Mouse (Mus musculus): Measurements from ENCODE around the gene Mtr. TPM values are rescaled to one million over a fixed set of nuclear protein-coding genes. Genes with fewer than 3 reads are reported as not detected.
A peak's percentile ranks its signal among the peaks of the same experiment; 100 is the strongest.

Mtr gene
- polyA plus RNA-seq, 1 experiment from 2014 or later, result 5.8 TPM

GRCm38 (mm10) chr13:12227606-12228005 lies 30.3 kb downstream of the Mtr start:
- H3K36me3 ChIP-seq (ENCODE audit: poor library complexity, severe bottlenecking), result peaks cover 76% of the 10 kb centered on the region
- no peak overlapping the region for H3K27ac ChIP-seq
- H3K27me3 ChIP-seq, result no peaks in the 10 kb centered on the region
- no peaks in the 10 kb centered on the region for H3K9me3 ChIP-seq (replicated peaks)
- H3K9ac ChIP-seq, result no peak overlapping the region
- no peaks in the 10 kb centered on the region for H3K4me1 ChIP-seq
- no peak for ATAC-seq
- H3K4me2 ChIP-seq, result no peak overlapping the region
- no peak overlapping the region for H3K4me3 ChIP-seq
- 86% methylated on average over 5 of the region's 5 CpGs for WGBS

DNA sequence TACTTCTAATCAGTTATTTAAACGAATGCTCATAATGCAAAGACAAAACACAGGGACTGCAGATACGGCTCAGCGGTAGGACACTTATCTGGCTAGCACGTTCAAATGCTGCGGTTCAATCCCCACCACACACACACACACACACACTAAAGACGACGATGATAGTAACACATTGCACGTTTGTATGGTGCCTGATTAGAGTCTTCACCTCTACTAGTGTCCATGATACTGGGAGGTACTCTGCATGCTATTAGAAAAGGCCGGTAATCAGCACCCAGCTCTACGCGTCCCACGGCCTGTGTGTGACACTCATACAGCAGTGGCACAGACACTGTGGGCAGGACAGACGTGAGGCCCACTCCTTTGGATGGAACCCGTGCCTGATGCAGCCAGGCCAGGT lies 39.3 kb downstream of the Mtr start:
- Histone ChIP-seq H3K27ac (no peak overlapping the region), H3K4me1 (no peaks in the 10 kb centered on the region), H3K27me3 (no peaks in the 10 kb centered on the region), H3K36me3 (ENCODE audit: poor library complexity, severe bottlenecking) (peaks cover 49% of the 10 kb centered on the region), H3K4me2 (no peak overlapping the region), H3K9ac (no peak overlapping the region), H3K4me3 (no peak overlapping the region), H3K9me3 (replicated peaks) (no peaks in the 10 kb centered on the region)
- 94% methylated on average over 14 of the region's 14 CpGs for WGBS
- no peak for ATAC-seq

GRCm38 (mm10) chr13:12214922-12215321 lies 43.0 kb downstream of the Mtr start:
- H3K27me3 ChIP-seq, result no peaks in the 10 kb centered on the region
- H3K4me2 ChIP-seq, result no peak overlapping the region
- H3K9me3 ChIP-seq (replicated peaks), result no peaks in the 10 kb centered on the region
- ATAC-seq, result no peak
- H3K27ac ChIP-seq, result no peak overlapping the region
- no peak overlapping the region for H3K9ac ChIP-seq
- H3K4me3 ChIP-seq, result no peak overlapping the region
- peaks cover 48% of the 10 kb centered on the region for H3K36me3 ChIP-seq (ENCODE audit: poor library complexity, severe bottlenecking)
- WGBS, result 80% methylated on average over 5 of the region's 5 CpGs
- no peaks in the 10 kb centered on the region for H3K4me1 ChIP-seq

DNA sequence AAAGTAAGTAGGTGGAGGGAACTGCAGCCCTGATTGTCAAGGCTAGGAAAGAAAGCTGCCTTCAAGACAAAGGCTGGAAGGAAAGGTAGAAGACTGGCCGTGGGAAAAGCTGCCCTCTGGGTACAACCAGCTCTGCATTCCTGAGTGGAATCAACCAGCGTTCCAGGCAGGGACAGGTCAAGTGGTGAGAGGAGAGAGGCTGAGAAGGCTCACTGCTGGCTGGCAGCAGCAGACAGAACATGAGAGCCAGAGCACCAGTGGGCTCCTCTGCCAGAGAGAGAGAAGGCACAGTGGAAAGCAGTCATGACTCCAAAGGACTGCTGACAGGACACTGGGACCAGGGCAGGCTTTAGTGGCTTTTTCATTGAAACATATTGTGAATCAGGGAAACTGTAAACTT lies 46.9 kb downstream of the Mtr start:
- no peak overlapping the region for H3K27ac ChIP-seq
- H3K27me3 ChIP-seq, result no peaks in the 10 kb centered on the region
- H3K4me1 ChIP-seq, result no peaks in the 10 kb centered on the region
- H3K4me3 ChIP-seq, result no peak overlapping the region
- no peaks in the 10 kb centered on the region for H3K9me3 ChIP-seq (replicated peaks)
- 66% methylated on average over 2 of the region's 2 CpGs for WGBS
- no peak for ATAC-seq
- no peak overlapping the region for H3K4me2 ChIP-seq
- H3K36me3 ChIP-seq (ENCODE audit: poor library complexity, severe bottlenecking), result peaks cover 35% of the 10 kb centered on the region
- H3K9ac ChIP-seq, result no peak overlapping the region

DNA sequence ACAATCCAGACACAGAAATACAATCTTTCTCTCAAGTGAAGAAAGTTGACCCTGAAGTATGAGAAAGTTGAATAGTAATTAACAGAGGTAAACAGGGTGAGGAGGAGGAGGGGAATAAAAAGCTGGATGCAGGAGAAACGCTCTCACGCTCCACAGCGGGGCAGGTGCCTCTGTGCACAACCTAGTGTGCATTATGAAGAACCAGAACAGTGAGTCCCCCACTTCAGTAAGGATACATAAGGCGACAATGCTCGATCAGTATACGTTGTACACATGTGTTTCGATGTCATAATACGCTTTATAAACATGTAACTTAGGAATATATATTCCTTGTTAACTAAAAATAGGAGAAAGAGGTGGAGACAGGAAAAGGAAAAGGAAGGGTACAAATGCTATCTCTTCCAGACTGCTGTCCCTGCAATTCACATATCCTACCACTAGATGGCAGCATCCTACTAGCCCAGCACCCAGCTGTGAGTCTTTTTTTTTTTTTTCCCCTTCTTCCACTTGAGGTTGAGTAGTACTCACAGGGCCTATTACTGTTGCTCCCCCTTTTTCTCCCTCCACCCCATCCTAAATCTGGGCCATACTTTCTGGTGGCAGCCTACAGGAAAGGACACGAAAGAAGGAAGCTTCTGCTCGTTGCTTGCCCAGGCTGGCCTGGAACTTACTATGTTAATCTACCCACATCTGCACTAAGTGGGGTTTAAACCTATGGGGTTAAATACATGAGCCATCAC lies 47.7 kb downstream of the Mtr start:
- H3K27me3 ChIP-seq, result no peaks in the 10 kb centered on the region
- no peak overlapping the region for H3K9ac ChIP-seq

GRCm38 (mm10) chr13:12200372-12200771 lies 57.5 kb downstream of the Mtr start:
- no peaks in the 10 kb centered on the region for H3K27me3 ChIP-seq
- H3K9me3 ChIP-seq (replicated peaks), result no peaks in the 10 kb centered on the region
- H3K4me2 ChIP-seq, result no peak overlapping the region
- H3K27ac ChIP-seq, result no peak overlapping the region
- peaks cover 57% of the 10 kb centered on the region for H3K36me3 ChIP-seq (ENCODE audit: poor library complexity, severe bottlenecking)
- no peak overlapping the region for H3K9ac ChIP-seq
- H3K4me1 ChIP-seq, result no peaks in the 10 kb centered on the region
- no peak overlapping the region for H3K4me3 ChIP-seq
- ATAC-seq, result no peak
- 91% methylated on average over 5 of the region's 5 CpGs for WGBS

More for the DNA sequence above, 47.7 kb downstream of the Mtr start:
- peak; percentile 71 for ATAC-seq
- H3K4me3 ChIP-seq, result no peak overlapping the region
- H3K4me2 ChIP-seq, result no peak overlapping the region
- no peak overlapping the region for H3K27ac ChIP-seq
- peaks cover 41% of the 10 kb centered on the region for H3K36me3 ChIP-seq (ENCODE audit: poor library complexity, severe bottlenecking)
- no peaks in the 10 kb centered on the region for H3K4me1 ChIP-seq
- 80% methylated on average over 10 of the region's 10 CpGs for WGBS
- H3K9me3 ChIP-seq (replicated peaks), result no peaks in the 10 kb centered on the region

GRCm38 (mm10) chr13:12198486-12198885 lies 59.4 kb downstream of the Mtr start:
- H3K9me3 ChIP-seq (replicated peaks), result no peaks in the 10 kb centered on the region
- peaks cover 56% of the 10 kb centered on the region for H3K36me3 ChIP-seq (ENCODE audit: poor library complexity, severe bottlenecking)
- no peaks in the 10 kb centered on the region for H3K4me1 ChIP-seq
- WGBS, result 94% methylated on average over 2 of the region's 2 CpGs
- H3K27ac ChIP-seq, result no peak overlapping the region
- H3K27me3 ChIP-seq, result no peaks in the 10 kb centered on the region
- no peak for ATAC-seq
- H3K9ac ChIP-seq, result no peak overlapping the region
- H3K4me3 ChIP-seq, result no peak overlapping the region
- H3K4me2 ChIP-seq, result no peak overlapping the region

- no peak for ATAC-seq
- no peak overlapping the region for H3K4me3 ChIP-seq
- no peaks in the 10 kb centered on the region for H3K27me3 ChIP-seq
- 90% methylated on average over 4 of the region's 4 CpGs for WGBS
- H3K27ac ChIP-seq, result no peak overlapping the region
- H3K4me1 ChIP-seq, result no peaks in the 10 kb centered on the region
- peaks cover 59% of the 10 kb centered on the region for H3K36me3 ChIP-seq (ENCODE audit: poor library complexity, severe bottlenecking)
- no peak overlapping the region for H3K4me2 ChIP-seq
- H3K9ac ChIP-seq, result no peak overlapping the region
- no peaks in the 10 kb centered on the region for H3K9me3 ChIP-seq (replicated peaks)
These were observed 61.1 kb downstream of the Mtr start for GRCm38 (mm10) chr13:12196861-12197260.

- ATAC-seq, result no peak
- Histone ChIP-seq H3K4me1 (no peaks in the 10 kb centered on the region), H3K9me3 (replicated peaks) (no peaks in the 10 kb centered on the region), H3K9ac (no peak overlapping the region), H3K4me2 (no peak overlapping the region), H3K4me3 (no peak overlapping the region), H3K36me3 (ENCODE audit: poor library complexity, severe bottlenecking) (peaks cover 59% of the 10 kb centered on the region), H3K27me3 (no peaks in the 10 kb centered on the region), H3K27ac (no peak overlapping the region)
- WGBS, result 95% methylated on average over 3 of the region's 3 CpGs
These were observed 61.9 kb downstream of the Mtr start for GRCm38 (mm10) chr13:12196012-12196411.

- Histone ChIP-seq H3K4me2 (no peak overlapping the region), H3K36me3 (ENCODE audit: poor library complexity, severe bottlenecking) (peaks cover 56% of the 10 kb centered on the region)
- no peak for ATAC-seq
These were observed 62.8 kb downstream of the Mtr start for GRCm38 (mm10) chr13:12194942-12195662.

DNA sequence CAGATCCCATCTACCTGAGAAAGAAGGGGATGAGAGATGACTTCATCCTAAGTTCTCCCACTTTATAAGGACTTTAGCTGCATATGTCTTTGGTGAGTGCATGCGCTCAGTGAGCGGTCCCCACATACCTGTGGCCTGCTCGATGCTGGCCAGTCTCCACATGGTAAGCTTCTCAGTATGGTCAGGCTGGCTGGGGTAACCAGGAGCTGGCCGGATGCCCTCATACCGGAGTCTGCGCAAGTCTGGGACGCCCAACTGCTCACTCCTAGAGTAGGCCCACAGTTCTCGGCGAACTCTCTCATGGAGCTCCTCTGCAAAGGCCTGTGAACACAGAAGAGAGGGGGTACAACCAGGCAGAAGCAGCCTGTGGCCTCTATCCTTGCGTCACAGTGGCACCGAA lies 68.7 kb downstream of the Mtr start:
- H3K9me3 ChIP-seq (replicated peaks), result no peaks in the 10 kb centered on the region
- no peak overlapping the region for H3K9ac ChIP-seq
- H3K4me1 ChIP-seq, result no peaks in the 10 kb centered on the region
- peaks cover 34% of the 10 kb centered on the region for H3K36me3 ChIP-seq (ENCODE audit: poor library complexity, severe bottlenecking)
- no peak overlapping the region for H3K4me2 ChIP-seq
- no peaks in the 10 kb centered on the region for H3K27me3 ChIP-seq
- H3K27ac ChIP-seq, result no peak overlapping the region
- H3K4me3 ChIP-seq, result no peak overlapping the region
- 96% methylated on average over 11 of the region's 11 CpGs for WGBS
- no peak for ATAC-seq

More at GRCm38 (mm10) chr13:12194942-12195662, 62.8 kb downstream of the Mtr start:
- no peak overlapping the region for H3K27ac ChIP-seq
- no peaks in the 10 kb centered on the region for H3K4me1 ChIP-seq
- H3K9ac ChIP-seq, result no peak overlapping the region
- 90% methylated on average over 12 of the region's 12 CpGs for WGBS
- H3K27me3 ChIP-seq, result no peaks in the 10 kb centered on the region
- H3K9me3 ChIP-seq (replicated peaks), result no peaks in the 10 kb centered on the region
- no peak overlapping the region for H3K4me3 ChIP-seq

DNA sequence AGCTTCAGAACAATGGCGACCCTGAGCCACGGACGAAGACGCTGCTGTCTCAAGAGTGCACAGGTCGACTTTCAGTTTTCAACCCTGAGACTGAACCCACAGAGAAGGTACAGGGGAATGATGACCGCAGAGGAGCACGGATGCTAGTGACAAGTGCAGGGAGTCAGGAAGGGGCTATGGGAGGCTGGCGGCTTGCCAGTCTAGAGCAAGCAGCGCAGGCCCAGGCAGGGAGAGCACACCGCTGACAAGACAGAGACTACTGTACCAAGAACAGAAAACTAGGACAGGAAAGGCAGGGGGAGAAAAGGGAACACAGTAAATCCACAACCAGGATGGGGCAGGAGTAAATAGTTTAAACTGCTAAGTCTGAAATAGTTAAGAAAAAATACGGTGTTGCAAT lies 69.1 kb downstream of the Mtr start:
- no peak overlapping the region for H3K4me3 ChIP-seq

More for the DNA sequence above, 69.1 kb downstream of the Mtr start:
- peaks cover 30% of the 10 kb centered on the region for H3K36me3 ChIP-seq (ENCODE audit: poor library complexity, severe bottlenecking)
- no peaks in the 10 kb centered on the region for H3K9me3 ChIP-seq (replicated peaks)
- H3K27ac ChIP-seq, result no peak overlapping the region
- no peak overlapping the region for H3K9ac ChIP-seq
- H3K4me1 ChIP-seq, result no peaks in the 10 kb centered on the region
- 92% methylated on average over 11 of the region's 11 CpGs for WGBS
- no peak for ATAC-seq
- H3K4me2 ChIP-seq, result no peak overlapping the region
- H3K27me3 ChIP-seq, result no peaks in the 10 kb centered on the region

All from forebrain, embryonic 13.5 days (tissue).